Mouse (Mus musculus): ENCODE measurements around the gene Urod. TPM values are rescaled to one million over a fixed set of nuclear protein-coding genes. Genes with fewer than 3 reads are reported as not detected.

Gene Urod
- polyA plus RNA-seq, 1 experiment from 2014 or later: 107 TPM

GRCm38 (mm10) chr4:117014901-117015415 lies 20.7 kb upstream of the Urod start:
- 62% methylated on average over 4 of the region's 4 CpGs for WGBS
- Histone ChIP-seq H3K4me2 (replicated peaks; ENCODE audit: low read depth, low read length) (no peak overlapping the region), H3K9ac (replicated peaks; ENCODE audit: low read length) (no peak overlapping the region), H3K36me3 (ENCODE audit: insufficient read depth, low read length) (no peaks in the 10 kb centered on the region), H3K4me3 (ENCODE audit: low read length) (no peak overlapping the region), H3K27ac (ENCODE audit: low read length) (no peak overlapping the region), H3K4me1 (ENCODE audit: insufficient read depth, low read length) (peaks cover 3% of the 10 kb centered on the region; the same call in 1 of the 2 replicates), H3K9me3 (ENCODE audit: low read length) (no peaks in the 10 kb centered on the region), H3K27me3 (ENCODE audit: insufficient read depth, low read length) (no peaks in the 10 kb centered on the region)
- ATAC-seq (ENCODE audit: low FRiP score, low TSS enrichment): no peak

GRCm38 (mm10) chr4:117013596-117013995 lies 19.4 kb upstream of the Urod start:
- ATAC-seq (ENCODE audit: low FRiP score, low TSS enrichment): no peak
- Histone ChIP-seq H3K27me3 (ENCODE audit: insufficient read depth, low read length) (no peaks in the 10 kb centered on the region), H3K4me2 (replicated peaks; ENCODE audit: low read depth, low read length) (no peak overlapping the region), H3K36me3 (ENCODE audit: insufficient read depth, low read length) (no peaks in the 10 kb centered on the region), H3K27ac (ENCODE audit: low read length) (no peak overlapping the region), H3K4me3 (ENCODE audit: low read length) (no peak overlapping the region), H3K9ac (replicated peaks; ENCODE audit: low read length) (no peak overlapping the region), H3K9me3 (ENCODE audit: low read length) (no peaks in the 10 kb centered on the region), H3K4me1 (ENCODE audit: insufficient read depth, low read length) (no peaks in the 10 kb centered on the region)
- 86% methylated on average over 6 of the region's 6 CpGs for WGBS

GRCm38 (mm10) chr4:117010231-117010630 lies 16.0 kb upstream of the Urod start:
- Histone ChIP-seq H3K4me2 (replicated peaks; ENCODE audit: low read depth, low read length) (no peak overlapping the region), H3K9me3 (ENCODE audit: low read length) (no peaks in the 10 kb centered on the region), H3K4me1 (ENCODE audit: insufficient read depth, low read length) (no peaks in the 10 kb centered on the region), H3K27ac (ENCODE audit: low read length) (no peak overlapping the region), H3K9ac (replicated peaks; ENCODE audit: low read length) (no peak overlapping the region), H3K4me3 (ENCODE audit: low read length) (no peak overlapping the region), H3K36me3 (ENCODE audit: insufficient read depth, low read length) (no peaks in the 10 kb centered on the region), H3K27me3 (ENCODE audit: insufficient read depth, low read length) (no peaks in the 10 kb centered on the region)
- WGBS: 84% methylated on average over 5 of the region's 5 CpGs
- no peak for ATAC-seq (ENCODE audit: low FRiP score, low TSS enrichment)

- H3K27me3 ChIP-seq (ENCODE audit: insufficient read depth, low read length): no peaks in the 10 kb centered on the region
- H3K4me1 ChIP-seq (ENCODE audit: insufficient read depth, low read length): no peaks in the 10 kb centered on the region
- no peaks in the 10 kb centered on the region for H3K9me3 ChIP-seq (ENCODE audit: low read length)
- H3K9ac ChIP-seq (replicated peaks; ENCODE audit: low read length): no peak overlapping the region
- 70% methylated on average over 3 of the region's 3 CpGs for WGBS
- H3K27ac ChIP-seq (ENCODE audit: low read length): no peak overlapping the region
- no peak overlapping the region for H3K4me2 ChIP-seq (replicated peaks; ENCODE audit: low read depth, low read length)
- no peak for ATAC-seq (ENCODE audit: low FRiP score, low TSS enrichment)
- H3K4me3 ChIP-seq (ENCODE audit: low read length): no peak overlapping the region
- H3K36me3 ChIP-seq (ENCODE audit: insufficient read depth, low read length): peaks cover 4% of the 10 kb centered on the region; the same call in 1 of the 2 replicates
Measured at GRCm38 (mm10) chr4:117007058-117007457, 12.8 kb upstream of the Urod start.

GRCm38 (mm10) chr4:117005611-117006400 lies 11.6 kb upstream of the Urod start:
- Histone ChIP-seq H3K4me1 (ENCODE audit: insufficient read depth, low read length) (no peaks in the 10 kb centered on the region), H3K27me3 (ENCODE audit: insufficient read depth, low read length) (no peaks in the 10 kb centered on the region), H3K4me2 (replicated peaks; ENCODE audit: low read depth, low read length) (no peak overlapping the region), H3K9ac (replicated peaks; ENCODE audit: low read length) (no peak overlapping the region), H3K9me3 (ENCODE audit: low read length) (no peaks in the 10 kb centered on the region), H3K36me3 (ENCODE audit: insufficient read depth, low read length) (peaks cover 5% of the 10 kb centered on the region; the same call in 1 of the 2 replicates), H3K27ac (ENCODE audit: low read length) (no peak overlapping the region), H3K4me3 (ENCODE audit: low read length) (no peak overlapping the region)
- no peak for ATAC-seq (ENCODE audit: low FRiP score, low TSS enrichment)
- 67% methylated on average over 7 of the region's 7 CpGs for WGBS

GRCm38 (mm10) chr4:117004649-117005048 lies 10.4 kb upstream of the Urod start:
- ATAC-seq (ENCODE audit: low FRiP score, low TSS enrichment): no peak
- WGBS: 91% methylated on average over 4 of the region's 4 CpGs
- no peak overlapping the region for H3K9ac ChIP-seq (replicated peaks; ENCODE audit: low read length)
- no peaks in the 10 kb centered on the region for H3K9me3 ChIP-seq (ENCODE audit: low read length)
- H3K4me3 ChIP-seq (ENCODE audit: low read length): no peak overlapping the region
- no peak overlapping the region for H3K27ac ChIP-seq (ENCODE audit: low read length)
- H3K4me1 ChIP-seq (ENCODE audit: insufficient read depth, low read length): no peaks in the 10 kb centered on the region
- H3K27me3 ChIP-seq (ENCODE audit: insufficient read depth, low read length): no peaks in the 10 kb centered on the region
- peaks cover 15% of the 10 kb centered on the region; the same call in 1 of the 2 replicates for H3K36me3 ChIP-seq (ENCODE audit: insufficient read depth, low read length)
- no peak overlapping the region for H3K4me2 ChIP-seq (replicated peaks; ENCODE audit: low read depth, low read length)

- no peaks in the 10 kb centered on the region for H3K9me3 ChIP-seq (ENCODE audit: low read length)
- no peak overlapping the region for H3K9ac ChIP-seq (replicated peaks; ENCODE audit: low read length)
- no peak overlapping the region for H3K4me2 ChIP-seq (replicated peaks; ENCODE audit: low read depth, low read length)
- peaks cover 18% of the 10 kb centered on the region; the same call in 1 of the 2 replicates for H3K36me3 ChIP-seq (ENCODE audit: insufficient read depth, low read length)
- H3K4me1 ChIP-seq (ENCODE audit: insufficient read depth, low read length): no peaks in the 10 kb centered on the region
- H3K27me3 ChIP-seq (ENCODE audit: insufficient read depth, low read length): no peaks in the 10 kb centered on the region
- WGBS: 53% methylated on average over 38 of the region's 38 CpGs
- no peak overlapping the region for H3K4me3 ChIP-seq (ENCODE audit: low read length)
- H3K27ac ChIP-seq (ENCODE audit: low read length): no peak overlapping the region
- ATAC-seq (ENCODE audit: low FRiP score, low TSS enrichment): peak; percentile 77
Measured at GRCm38 (mm10) chr4:117002543-117003521, 8.6 kb upstream of the Urod start.

GRCm38 (mm10) chr4:117001957-117002356 lies 7.7 kb upstream of the Urod start:
- Histone ChIP-seq H3K9ac (replicated peaks; ENCODE audit: low read length) (no peak overlapping the region), H3K4me2 (replicated peaks; ENCODE audit: low read depth, low read length) (no peak overlapping the region), H3K4me1 (ENCODE audit: insufficient read depth, low read length) (no peaks in the 10 kb centered on the region), H3K36me3 (ENCODE audit: insufficient read depth, low read length) (peaks cover 18% of the 10 kb centered on the region; the same call in 1 of the 2 replicates), H3K27ac (ENCODE audit: low read length) (no peak overlapping the region), H3K27me3 (ENCODE audit: insufficient read depth, low read length) (no peaks in the 10 kb centered on the region), H3K9me3 (ENCODE audit: low read length) (no peaks in the 10 kb centered on the region), H3K4me3 (ENCODE audit: low read length) (no peak overlapping the region)
- no peak for ATAC-seq (ENCODE audit: low FRiP score, low TSS enrichment)
- 93% methylated on average over 16 of the region's 16 CpGs for WGBS

GRCm38 (mm10) chr4:116999513-117000154 lies 5.4 kb upstream of the Urod start:
- H3K9ac ChIP-seq (replicated peaks; ENCODE audit: low read length): no peak overlapping the region
- no peaks in the 10 kb centered on the region for H3K27me3 ChIP-seq (ENCODE audit: insufficient read depth, low read length)
- no peak overlapping the region for H3K27ac ChIP-seq (ENCODE audit: low read length)
- no peak for ATAC-seq (ENCODE audit: low FRiP score, low TSS enrichment)
- H3K36me3 ChIP-seq (ENCODE audit: insufficient read depth, low read length): peaks cover 18% of the 10 kb centered on the region; the same call in 1 of the 2 replicates
- no peaks in the 10 kb centered on the region for H3K9me3 ChIP-seq (ENCODE audit: low read length)
- 92% methylated on average over 17 of the region's 17 CpGs for WGBS
- no peak overlapping the region for H3K4me3 ChIP-seq (ENCODE audit: low read length)
- peaks cover 12% of the 10 kb centered on the region for H3K4me1 ChIP-seq (ENCODE audit: insufficient read depth, low read length)
- no peak overlapping the region for H3K4me2 ChIP-seq (replicated peaks; ENCODE audit: low read depth, low read length)
